ENCODE assay signal across 15 mouse cellular contexts in genomic region chr8:30532862-30533500, GRCm38 (mm10).
DNase-seq lines count a peak whose midpoint lies in the region; ATAC-seq and TF ChIP-seq lines count a peak whose summit lies in the region.
"Had no signal": no experiment of that assay in that cellular context is flagged by ENCODE, and none has a peak within 500 bp of the region (broad histone marks: within the 10 kb centered on the region; RNA-seq: fewer than 3 reads in every experiment).

No protein-coding gene starts in this region.

- H3K4me1 ChIP-seq in kidney, embryonic 16.5 days (ENCODE audit: insufficient read depth, low read length), result no peaks in the 10 kb centered on the region
- peaks cover 2% of the 10 kb centered on the region; the same call in 1 of the 2 replicates for H3K4me1 ChIP-seq in hindbrain, embryonic 12.5 days
- peaks cover 14% of the 10 kb centered on the region for H3K4me1 ChIP-seq in midbrain, embryonic 14.5 days (ENCODE audit: control insufficient read depth, insufficient read depth, low read length)
- no peaks in the 10 kb centered on the region for H3K4me1 ChIP-seq in stomach, postnatal 0 days (replicated peaks; ENCODE audit: control insufficient read depth, insufficient read depth)
- H3K4me1 ChIP-seq: limb, embryonic 15.5 days; stomach, embryonic 15.5 days had no signal

- 48% methylated on average over 3 of the region's 3 CpGs for WGBS in kidney, embryonic 16.5 days
- 40% methylated on average over 3 of the region's 3 CpGs for WGBS in hindbrain, embryonic 12.5 days
- WGBS in midbrain, embryonic 14.5 days, result 16% methylated on average over 3 of the region's 3 CpGs
- WGBS in stomach, postnatal 0 days, result 38% methylated on average over 3 of the region's 3 CpGs

- no peak for TF ChIP-seq EP300 in stomach, postnatal 0 days (optimal IDR thresholded peaks at IDR 0.05)

- no peak for TF ChIP-seq CTCF in stomach, postnatal 0 days (IDR thresholded peaks at IDR 0.05; ENCODE audit: low read depth)

- H3K36me3 ChIP-seq in kidney, embryonic 16.5 days (ENCODE audit: insufficient read depth, low read length), result no peaks in the 10 kb centered on the region
- H3K36me3 ChIP-seq in hindbrain, embryonic 12.5 days, result no peaks in the 10 kb centered on the region
- H3K36me3 ChIP-seq in midbrain, embryonic 14.5 days (ENCODE audit: control insufficient read depth, insufficient read depth, low read length), result no peaks in the 10 kb centered on the region
- no peaks in the 10 kb centered on the region for H3K36me3 ChIP-seq in stomach, postnatal 0 days (ENCODE audit: control insufficient read depth, insufficient read depth, low read length)
- H3K36me3 ChIP-seq: limb, embryonic 15.5 days; stomach, embryonic 15.5 days had no signal

- H3K9ac ChIP-seq in kidney, embryonic 16.5 days (replicated peaks; ENCODE audit: low read length), result no peak overlapping the region
- no peak overlapping the region for H3K9ac ChIP-seq in hindbrain, embryonic 12.5 days
- H3K9ac ChIP-seq in midbrain, embryonic 14.5 days (replicated peaks; ENCODE audit: low read length), result no peak overlapping the region
- H3K9ac ChIP-seq in stomach, postnatal 0 days (ENCODE audit: low read length), result no peak overlapping the region
- H3K9ac ChIP-seq: limb, embryonic 15.5 days; stomach, embryonic 15.5 days had no signal

- no peaks in the 10 kb centered on the region for H3K27me3 ChIP-seq in kidney, embryonic 16.5 days (ENCODE audit: insufficient read depth, low read length)
- no peaks in the 10 kb centered on the region for H3K27me3 ChIP-seq in hindbrain, embryonic 12.5 days
- H3K27me3 ChIP-seq in midbrain, embryonic 14.5 days (ENCODE audit: control insufficient read depth, insufficient read depth, low read length), result no peaks in the 10 kb centered on the region
- no peaks in the 10 kb centered on the region for H3K27me3 ChIP-seq in stomach, postnatal 0 days (ENCODE audit: control insufficient read depth, insufficient read depth, low read length)
- H3K27me3 ChIP-seq: CH12.LX; limb, embryonic 15.5 days; stomach, embryonic 15.5 days had no signal

- H3K27ac ChIP-seq in kidney, embryonic 16.5 days (ENCODE audit: low read length), result no peak overlapping the region
- peak overlapping the region; percentile 52; the same call in 1 of the 2 replicates for H3K27ac ChIP-seq in hindbrain, embryonic 12.5 days
- H3K27ac ChIP-seq in midbrain, embryonic 14.5 days (replicated peaks; ENCODE audit: low read depth, low read length), result peak overlapping the region; percentile 50
- H3K27ac ChIP-seq in stomach, postnatal 0 days (replicated peaks), result no peak overlapping the region
- H3K27ac ChIP-seq: limb, embryonic 15.5 days; macrophage; stomach, embryonic 15.5 days had no signal

- no peak overlapping the region for H3K4me2 ChIP-seq in kidney, embryonic 16.5 days (replicated peaks; ENCODE audit: low read depth, low read length)
- no peak overlapping the region for H3K4me2 ChIP-seq in hindbrain, embryonic 12.5 days (replicated peaks)
- no peak overlapping the region for H3K4me2 ChIP-seq in midbrain, embryonic 14.5 days (ENCODE audit: low read length)
- no peak overlapping the region for H3K4me2 ChIP-seq in stomach, postnatal 0 days (replicated peaks; ENCODE audit: low read depth)
- H3K4me2 ChIP-seq: limb, embryonic 15.5 days; stomach, embryonic 15.5 days had no signal

- no peaks in the 10 kb centered on the region for H3K9me3 ChIP-seq in kidney, embryonic 16.5 days (ENCODE audit: low read length)
- H3K9me3 ChIP-seq in hindbrain, embryonic 12.5 days (replicated peaks), result no peaks in the 10 kb centered on the region
- H3K9me3 ChIP-seq in midbrain, embryonic 14.5 days (ENCODE audit: control insufficient read depth, low read length), result no peaks in the 10 kb centered on the region
- no peaks in the 10 kb centered on the region for H3K9me3 ChIP-seq in stomach, postnatal 0 days (ENCODE audit: control insufficient read depth, low read length)
- H3K9me3 ChIP-seq: limb, embryonic 15.5 days; stomach, embryonic 15.5 days had no signal

- H3K4me3 ChIP-seq in kidney, embryonic 16.5 days (ENCODE audit: low read length), result no peak overlapping the region
- no peak overlapping the region for H3K4me3 ChIP-seq in hindbrain, embryonic 12.5 days
- H3K4me3 ChIP-seq in midbrain, embryonic 14.5 days (replicated peaks; ENCODE audit: low read depth, low read length), result no peak overlapping the region
- no peak overlapping the region for H3K4me3 ChIP-seq in stomach, postnatal 0 days (ENCODE audit: low read depth, low read length)
- H3K4me3 ChIP-seq: limb, embryonic 15.5 days; myocyte; stomach, embryonic 15.5 days had no signal

- no peak for DNase-seq in kidney, adult 9 months
- peak; percentile 26 for DNase-seq in embryo, embryonic 10.5 days (ENCODE audit: low spot score)
- peak; percentile 67 for DNase-seq in midbrain, embryonic 14.5 days
- no peak for DNase-seq in stomach, postnatal 0 days (ENCODE audit: low spot score)
- no peak for DNase-seq in urinary bladder, postnatal 25 days (ENCODE audit: low spot score)
- DNase-seq: cerebellum, postnatal 36 days; lung, adult 2 months; thymus, postnatal 25 days had no signal

- ATAC-seq in kidney, embryonic 16.5 days (ENCODE audit: low FRiP score, low TSS enrichment), result peak; percentile 15; the same call in 1 of the 2 replicates
- peak; percentile 91 for ATAC-seq in hindbrain, embryonic 12.5 days (ENCODE audit: low FRiP score)
- ATAC-seq in midbrain, embryonic 14.5 days (ENCODE audit: low FRiP score, low TSS enrichment), result peak; percentile 79; the same call in 1 of the 2 replicates
- ATAC-seq in stomach, postnatal 0 days (ENCODE audit: low FRiP score, low TSS enrichment), result no peak

Comparison
In these comparisons a context has a peak if more than half of its experiments do, and no peak if none do; other contexts are left out.
1. H3K27ac ChIP-seq: peak in hindbrain, embryonic 12.5 days (single experiment) and midbrain, embryonic 14.5 days (single experiment); none in kidney, embryonic 16.5 days (single experiment) and stomach, postnatal 0 days (single experiment).
2. DNase-seq: peak in embryo, embryonic 10.5 days (single experiment) and midbrain, embryonic 14.5 days (single experiment); none in kidney, adult 9 months (single experiment), stomach, postnatal 0 days (single experiment) and urinary bladder, postnatal 25 days (single experiment).